Mouse (Mus musculus): ENCODE measurements around the gene Zfp1. TPM values are rescaled to one million over a fixed set of nuclear protein-coding genes. Genes with fewer than 3 reads are reported as not detected.

The Zfp1 gene
- polyA plus RNA-seq, 1 experiment from 2014 or later: 22.4 TPM

Small RNA genes within 50 kb of the gene (microRNA-seq; reads per million reads assigned to microRNA genes)
- not detected for gene Mir7076

Other genes with a start within 250 kb of the Zfp1 start
- 0.07 TPM in 1 of 2 replicates, not detected in the other for gene Fa2h, start 249.6 kb upstream of the Zfp1 start, polyA plus RNA-seq (2016; fragmentation: Nextera tagmentation; extraction: Ambion mirVana)
- gene Wdr59, start 121.3 kb upstream of the Zfp1 start, polyA plus RNA-seq (2016; fragmentation: Nextera tagmentation; extraction: Ambion mirVana): 4.2 and 4.8 TPM in 2 replicates
- gene Znrf1, start 107.3 kb upstream of the Zfp1 start, polyA plus RNA-seq (2016; fragmentation: Nextera tagmentation; extraction: Ambion mirVana): 28.1 and 32.2 TPM in 2 replicates
- gene Ldhd, start 13.0 kb upstream of the Zfp1 start, polyA plus RNA-seq (2016; fragmentation: Nextera tagmentation; extraction: Ambion mirVana): 0.09 and 0.12 TPM in 2 replicates
- not detected in 2 replicates for gene Ctrb1, start 47.6 kb downstream of the Zfp1 start, polyA plus RNA-seq (2016; fragmentation: Nextera tagmentation; extraction: Ambion mirVana)
- 52.4 and 53.7 TPM in 2 replicates for gene Bcar1, start 100.4 kb downstream of the Zfp1 start, polyA plus RNA-seq (2016; fragmentation: Nextera tagmentation; extraction: Ambion mirVana)
- gene Cfdp1, start 210.9 kb downstream of the Zfp1 start, polyA plus RNA-seq (2016; fragmentation: Nextera tagmentation; extraction: Ambion mirVana): 205 and 225 TPM in 2 replicates
- gene Tmem170, start 233.3 kb downstream of the Zfp1 start, polyA plus RNA-seq (2016; fragmentation: Nextera tagmentation; extraction: Ambion mirVana): 10.3 TPM in 2 replicates

Data from midbrain, embryonic 10.5 days (tissue).